Mouse (Mus musculus) urinary bladder, postnatal 14 days (tissue): ENCODE results near the gene Kif1b.

Source experiments
- DNase-seq: peaks from one replicate; pipeline ENCODE4 v3.0.0; 2021; ENCODE audit warnings: low spot score

Gene Kif1b

DNA sequence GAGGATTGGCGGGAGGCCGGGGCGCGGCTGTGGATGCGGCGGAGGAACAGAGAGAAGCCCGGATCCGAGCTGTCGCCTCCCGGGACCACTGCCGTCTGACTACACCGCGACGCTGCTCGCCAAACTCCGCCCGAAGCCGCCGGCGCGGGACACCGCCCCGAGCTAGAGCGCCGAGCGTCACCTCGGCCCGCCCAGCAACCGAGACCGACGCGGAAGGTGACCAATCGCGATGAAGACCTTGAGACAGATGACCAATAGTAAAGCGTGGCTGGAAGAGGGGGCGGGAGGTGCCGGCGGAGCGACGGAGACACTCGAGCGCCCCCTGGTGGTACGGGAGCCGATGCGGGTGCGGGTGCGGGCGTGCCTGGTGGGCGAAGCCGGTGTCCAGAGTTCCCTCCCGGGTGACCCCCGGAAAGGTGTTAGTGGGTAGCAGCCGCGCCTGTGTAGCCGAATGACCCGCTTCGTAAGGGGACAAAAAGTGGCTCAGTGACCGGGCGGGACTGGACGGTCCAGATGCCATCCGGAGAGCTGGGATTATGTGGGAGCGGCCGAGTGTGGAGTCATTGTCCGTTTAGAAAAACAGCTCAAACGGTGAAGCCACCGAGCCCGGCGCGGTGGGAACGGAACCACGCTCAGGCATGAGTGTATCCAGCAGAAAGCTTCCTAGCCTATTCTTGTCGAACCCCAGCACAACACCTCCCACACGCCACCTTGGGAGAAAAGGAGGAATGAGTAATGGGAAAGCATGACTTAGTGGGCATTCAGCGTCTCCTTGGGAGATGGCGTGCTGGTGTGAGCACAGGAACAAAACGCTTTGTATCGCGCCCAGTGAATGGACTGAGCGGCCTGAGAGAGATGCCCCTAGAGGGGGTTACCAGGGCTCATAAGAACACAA, at the start of gene Kif1b:
Gene Kif1b (minus strand): TSS at position 98 of the 895 bp plus-strand sequence.
- peak; percentile 98 for DNase-seq

DNA sequence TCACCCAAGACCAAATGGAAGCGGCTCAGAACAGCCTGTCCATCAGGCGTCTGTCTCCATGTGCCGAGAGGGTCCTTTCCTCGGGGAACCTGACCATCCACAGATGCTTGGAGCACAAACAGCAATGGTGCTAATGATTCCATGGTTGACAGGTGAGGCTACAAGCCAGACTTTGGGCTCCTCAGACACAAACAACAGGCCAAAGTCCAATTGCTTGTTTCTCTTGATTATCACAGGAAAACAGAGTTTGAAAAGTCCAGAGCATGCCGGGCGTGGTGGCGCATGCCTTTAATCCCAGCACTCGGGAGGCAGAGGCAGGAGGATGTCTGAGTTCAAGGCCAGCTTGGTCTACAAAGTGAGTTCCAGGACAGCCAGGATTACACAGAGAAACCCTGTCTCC, 47.2 kb upstream of the Kif1b start:
- no peak for DNase-seq

DNA sequence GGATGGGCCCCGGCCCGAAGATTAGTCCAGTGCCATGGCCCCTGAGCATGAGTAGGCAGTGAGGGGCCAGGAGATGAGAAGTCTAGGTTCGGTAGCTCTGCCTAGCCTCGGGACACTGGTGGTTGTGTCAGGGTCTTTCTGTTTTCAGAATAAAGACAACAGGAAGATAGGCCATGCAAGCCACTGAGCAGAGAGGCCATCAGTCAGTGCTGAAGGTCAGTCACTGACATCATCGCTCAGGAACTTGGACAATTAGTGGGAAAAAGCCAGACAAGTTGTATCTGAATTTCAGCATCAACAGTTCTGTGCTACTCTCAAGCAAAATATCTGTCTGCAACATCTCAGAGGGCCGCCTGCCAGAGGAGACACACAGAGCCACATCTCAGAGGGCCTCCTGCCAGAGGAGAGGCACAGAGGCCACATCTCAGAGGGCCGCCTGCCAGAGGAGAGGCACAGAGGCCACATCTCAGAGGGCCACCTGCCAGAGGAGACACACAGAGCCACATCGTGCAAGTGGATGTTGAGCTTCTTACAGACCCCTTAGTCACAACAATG, 44.2 kb upstream of the Kif1b start:
- DNase-seq: no peak

DNA sequence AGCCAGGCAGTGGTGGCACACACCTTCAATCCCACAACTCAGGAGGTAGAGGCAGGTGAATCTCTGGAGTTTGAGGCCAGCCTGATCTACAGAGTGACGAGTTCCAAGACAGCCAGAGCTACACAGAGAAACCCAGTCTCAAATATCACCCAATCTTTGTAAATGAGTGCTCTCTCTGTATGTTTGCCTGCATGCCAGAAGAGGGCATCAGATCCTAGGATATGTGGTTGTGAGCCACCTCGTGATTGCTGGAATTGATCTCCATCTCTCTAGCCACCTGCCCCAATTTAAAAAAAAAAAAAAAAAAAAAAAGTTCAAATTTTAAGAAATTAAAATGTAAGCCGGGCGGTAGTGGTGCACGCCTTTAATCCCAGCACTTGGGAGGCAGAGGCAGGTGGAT, 41.5 kb upstream of the Kif1b start:
- no peak for DNase-seq

- DNase-seq: no peak
These were observed 38.4 kb upstream of the Kif1b start for GRCm38 (mm10) chr4:149345873-149346272.

DNA sequence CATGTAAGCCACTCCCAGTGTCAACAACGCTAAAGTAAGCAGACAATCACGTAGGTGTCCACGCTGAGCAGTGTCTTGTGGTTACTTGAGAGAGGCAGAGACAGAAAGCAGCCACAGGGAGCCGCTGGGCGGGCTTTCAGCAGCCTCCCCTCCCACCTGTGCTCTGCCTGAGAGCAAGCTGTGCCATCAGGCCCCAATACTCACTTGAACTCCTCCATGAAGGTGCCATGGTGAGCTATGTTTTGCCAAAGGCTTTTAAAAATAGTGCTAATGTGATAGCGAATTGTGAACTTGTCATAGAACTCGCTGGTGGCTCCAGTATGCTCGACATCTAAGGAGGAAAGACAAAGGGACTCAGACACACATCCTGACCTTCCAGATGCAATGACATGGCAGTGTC, 36.8 kb upstream of the Kif1b start:
- DNase-seq: no peak

DNA sequence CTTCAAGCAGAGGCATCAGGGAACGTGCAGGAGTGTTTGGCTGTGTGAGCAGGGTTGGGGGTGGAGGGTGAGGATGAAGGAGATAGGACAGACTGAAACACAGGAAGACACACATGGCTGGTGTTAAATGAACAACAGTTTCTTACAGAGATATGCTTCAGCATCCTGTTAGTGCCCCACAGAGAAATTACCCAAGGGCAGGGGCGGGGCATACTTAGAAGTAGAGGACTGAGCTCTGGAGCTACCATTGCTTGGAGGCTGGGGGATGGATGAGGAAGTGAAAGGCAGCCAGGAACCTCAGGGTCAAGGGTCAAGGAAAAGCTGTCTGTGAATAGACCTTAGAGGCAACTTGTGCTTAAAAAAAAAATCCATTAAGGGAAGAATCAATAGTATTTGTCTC, 33.2 kb upstream of the Kif1b start:
- DNase-seq: no peak

DNA sequence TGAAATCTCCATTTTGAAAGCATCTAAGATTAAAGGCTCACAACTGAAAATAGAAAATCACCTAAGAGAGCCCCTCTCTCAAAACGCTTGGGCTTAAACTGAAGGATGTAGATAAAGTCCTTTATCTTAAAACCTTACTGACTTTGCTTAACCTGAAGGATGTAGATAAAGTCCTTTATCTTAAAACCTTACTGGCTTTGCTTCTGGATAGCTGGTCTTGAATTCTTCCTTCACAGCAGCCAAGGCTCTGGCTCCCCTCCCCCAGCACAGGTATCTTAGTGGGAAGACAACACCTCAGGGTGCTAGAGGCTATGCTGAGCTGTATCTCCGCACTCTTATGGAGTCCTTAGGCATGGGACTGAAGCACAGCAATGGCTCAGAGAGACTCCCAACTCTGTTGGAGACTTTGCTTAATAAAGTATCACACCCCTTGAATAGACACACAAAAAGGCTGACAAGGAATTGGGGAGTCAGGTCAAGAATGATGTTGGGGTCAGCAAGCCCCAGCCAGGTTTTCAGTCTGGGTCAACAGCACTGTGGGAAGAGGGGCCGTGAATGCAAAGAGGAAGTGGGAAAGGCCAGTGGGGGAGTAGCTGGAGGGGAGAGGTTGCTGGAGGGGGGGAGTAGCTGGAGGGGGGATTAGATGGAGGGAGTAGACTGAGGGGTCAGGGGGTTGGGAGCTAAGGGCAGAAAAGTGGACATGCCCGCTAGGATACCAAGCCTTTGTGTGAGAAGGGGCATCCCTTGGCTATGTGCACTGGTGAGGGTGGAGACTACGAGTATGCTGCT, 32.1 kb upstream of the Kif1b start:
- DNase-seq: no peak

DNA sequence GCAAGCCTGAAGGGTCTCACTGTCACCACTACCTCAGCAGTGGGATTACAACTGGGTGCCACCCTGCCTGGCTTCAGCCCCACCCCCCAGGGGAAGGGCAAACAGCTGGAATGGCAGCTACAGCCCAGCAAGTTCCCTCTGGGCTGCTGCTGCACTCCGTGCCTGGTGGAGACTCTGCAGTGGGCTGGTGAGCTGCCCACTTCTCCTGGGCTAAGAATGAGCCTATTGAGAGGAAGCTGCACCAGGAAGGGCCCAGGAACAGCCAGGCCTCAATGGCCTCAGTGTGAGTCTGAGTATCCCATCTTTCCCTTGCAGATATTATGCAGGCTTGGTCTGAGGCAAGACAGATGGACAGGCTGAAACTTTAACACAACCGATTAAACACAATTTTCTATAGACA, 30.6 kb upstream of the Kif1b start:
- no peak for DNase-seq

DNA sequence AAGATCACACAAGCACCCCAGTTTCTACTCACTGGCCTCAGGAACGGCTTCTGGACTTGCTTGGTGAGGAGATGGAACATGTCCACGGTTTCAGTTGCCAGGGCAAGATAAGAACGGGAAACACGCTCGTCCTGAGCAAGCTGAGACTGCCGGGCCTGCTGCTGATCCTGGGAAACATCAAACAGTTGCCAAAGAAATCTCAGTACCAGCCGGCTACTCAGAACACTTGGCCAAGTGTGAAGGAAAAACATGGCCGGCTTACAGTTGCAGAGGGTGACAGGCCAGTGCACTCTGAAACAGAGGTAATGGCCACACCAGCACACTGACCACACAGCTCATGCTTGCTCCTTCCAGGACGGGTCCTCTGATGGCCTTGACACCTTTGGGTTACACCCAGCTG, 29.9 kb upstream of the Kif1b start:
- DNase-seq: no peak

GRCm38 (mm10) chr4:149336302-149336701, 28.8 kb upstream of the Kif1b start:
- no peak for DNase-seq

- no peak for DNase-seq
These were observed 27.4 kb upstream of the Kif1b start for GRCm38 (mm10) chr4:149334881-149335280.

- no peak for DNase-seq
These were observed 25.2 kb upstream of the Kif1b start for GRCm38 (mm10) chr4:149332726-149333125.

- DNase-seq: no peak
These were observed 23.0 kb upstream of the Kif1b start for GRCm38 (mm10) chr4:149330495-149330894.

DNA sequence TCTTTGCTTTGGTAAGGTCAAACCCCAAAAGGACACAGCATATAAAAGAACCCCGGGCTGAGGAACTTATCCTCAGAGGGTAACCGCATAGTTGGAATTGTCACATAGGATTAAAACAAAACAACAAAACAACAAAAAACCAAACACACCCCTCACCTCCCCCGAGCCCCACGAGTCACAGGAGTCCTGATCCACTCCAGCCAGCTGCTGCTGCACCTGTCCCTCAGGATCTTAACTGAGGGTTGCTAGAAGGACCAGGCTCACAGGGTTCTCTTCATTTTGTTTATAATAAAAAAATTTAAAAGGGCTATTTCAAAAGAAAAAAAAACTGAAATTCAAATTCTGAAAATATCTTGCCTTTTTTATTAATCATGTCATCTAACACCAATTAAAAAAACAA, 21.2 kb upstream of the Kif1b start:
- DNase-seq: no peak

GRCm38 (mm10) chr4:149327281-149327680, 19.8 kb upstream of the Kif1b start:
- no peak for DNase-seq

- DNase-seq: no peak
These were observed 18.1 kb upstream of the Kif1b start for GRCm38 (mm10) chr4:149325411-149326162.

DNA sequence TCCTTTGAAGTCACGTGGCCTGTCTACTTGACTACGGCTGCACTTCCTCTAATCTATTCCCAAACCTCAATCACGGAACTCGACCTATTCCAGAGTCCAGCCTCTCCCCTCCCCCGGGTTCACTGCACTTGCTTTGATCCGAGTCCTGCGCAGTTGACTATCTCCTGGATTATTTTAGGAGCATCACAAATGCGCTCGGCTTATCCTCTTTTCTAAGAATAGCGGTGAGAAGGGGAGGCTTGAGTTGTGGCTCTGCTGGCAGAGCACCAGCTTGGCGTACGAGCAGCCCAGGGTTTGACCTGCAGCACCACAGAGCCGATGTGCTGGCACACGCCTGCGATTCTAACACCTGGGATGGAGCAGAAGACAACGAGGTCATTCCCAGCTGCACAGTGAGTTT, 16.2 kb upstream of the Kif1b start:
- DNase-seq: no peak

GRCm38 (mm10) chr4:149322718-149323117, 15.2 kb upstream of the Kif1b start:
- DNase-seq: no peak

DNA sequence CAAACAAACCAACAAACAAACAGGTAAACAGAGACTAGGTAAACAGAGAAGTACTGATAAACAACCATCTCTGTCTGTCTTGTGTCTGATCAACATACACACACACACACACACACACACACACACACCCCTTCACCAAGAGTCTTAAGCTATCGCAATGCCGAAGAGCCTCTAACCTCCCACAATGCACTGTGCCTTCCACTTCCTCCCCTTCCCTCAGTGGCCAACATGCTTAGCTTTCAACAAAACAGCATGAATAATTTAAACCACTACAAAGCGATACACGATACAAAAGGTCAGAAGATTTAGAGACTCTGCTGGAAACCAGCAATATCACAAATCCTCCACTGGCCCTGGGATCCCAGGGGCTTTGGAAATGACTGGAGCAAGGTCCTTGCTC, 14.8 kb upstream of the Kif1b start:
- DNase-seq: no peak

DNA sequence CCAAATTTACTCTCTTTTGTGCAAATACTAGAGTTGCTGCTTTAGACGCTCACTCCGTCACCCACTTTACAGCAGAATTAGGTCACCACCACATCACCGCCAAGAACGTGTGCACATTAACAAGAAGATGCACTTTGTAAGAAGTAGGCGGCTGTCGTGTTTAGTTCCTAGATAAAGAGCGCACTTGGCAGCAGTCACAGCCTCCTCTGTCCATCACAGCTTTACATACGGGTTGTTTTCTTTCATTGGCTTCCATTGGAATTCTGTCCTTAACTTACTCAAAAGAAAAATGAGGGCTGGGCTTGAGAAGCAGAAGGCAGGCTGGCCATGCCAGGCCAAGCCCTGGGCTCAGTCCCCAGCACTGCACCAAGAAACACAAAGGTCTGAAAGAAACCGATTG, 11.6 kb upstream of the Kif1b start:
- DNase-seq: no peak

GRCm38 (mm10) chr4:149317387-149317786, 9.9 kb upstream of the Kif1b start:
- DNase-seq: no peak
